Mouse (Mus musculus) retina, adult 2 months (tissue): ENCODE measurements around the gene Chmp6.

Experiments
- DNase-seq: peaks from one replicate; pipeline ENCODE4 v3.0.0-alpha.2; 2012; ENCODE audit warnings: low read depth, low spot score

The Chmp6 gene

DNA sequence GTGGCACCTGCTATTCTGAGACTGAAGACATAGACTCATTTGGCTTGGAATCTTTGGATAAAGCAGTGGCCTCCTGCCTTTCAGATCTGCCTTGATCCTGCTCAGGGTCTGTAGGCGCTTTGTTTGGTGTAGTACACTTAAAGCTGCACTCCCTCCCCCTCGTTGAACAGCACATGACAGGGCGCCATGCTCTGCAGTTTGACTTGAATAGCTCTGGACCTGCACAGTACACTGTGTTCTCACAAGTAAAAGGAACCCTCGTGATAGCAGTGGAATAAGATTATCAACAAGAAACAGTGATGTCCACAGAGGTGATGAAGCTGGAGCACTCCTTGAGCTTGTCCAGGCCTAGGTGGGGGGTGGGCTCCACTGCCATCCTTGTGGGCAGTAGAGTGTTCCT lies 46.5 kb downstream of the Chmp6 start:
- no peak for DNase-seq

DNA sequence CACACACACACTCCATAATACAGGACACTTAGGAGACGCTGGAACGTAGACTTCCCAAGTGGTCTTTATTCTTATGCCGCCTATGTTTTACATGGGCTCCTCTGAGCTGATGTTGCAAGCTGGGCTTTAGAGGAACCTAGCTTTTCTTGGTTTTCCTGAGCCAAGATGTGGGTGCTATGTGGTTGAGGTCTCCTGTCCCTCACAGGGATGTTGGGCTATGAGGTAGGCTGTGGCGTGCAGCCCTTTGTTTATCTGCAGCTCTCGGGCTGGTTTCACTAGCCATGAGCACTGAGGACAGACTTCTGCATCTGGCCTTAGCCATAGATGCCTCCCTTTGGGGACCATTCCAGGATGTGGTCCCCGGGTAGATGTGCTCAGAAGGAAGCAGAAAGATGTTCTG lies 47.4 kb downstream of the Chmp6 start:
- DNase-seq = no peak

DNA sequence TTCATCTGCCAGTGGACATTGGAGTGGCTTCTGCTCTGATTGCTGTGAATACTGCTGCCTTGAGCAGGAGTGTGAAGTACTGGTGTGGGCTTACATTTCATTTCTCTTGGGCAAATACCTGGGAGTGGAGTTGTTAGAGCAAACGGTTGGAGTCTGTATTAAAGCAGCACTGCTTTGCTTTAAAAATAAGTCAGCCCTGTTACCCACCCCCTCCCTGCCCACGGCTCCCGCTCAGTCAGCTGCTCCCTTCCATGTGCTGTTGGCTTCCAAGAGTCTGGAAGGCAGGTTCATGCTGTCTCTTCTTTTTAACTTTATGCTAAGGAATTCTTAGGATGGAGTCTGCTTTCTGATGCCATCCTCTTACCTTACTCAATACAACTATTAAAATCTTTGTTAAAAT lies 48.3 kb downstream of the Chmp6 start:
- no peak for DNase-seq

DNA sequence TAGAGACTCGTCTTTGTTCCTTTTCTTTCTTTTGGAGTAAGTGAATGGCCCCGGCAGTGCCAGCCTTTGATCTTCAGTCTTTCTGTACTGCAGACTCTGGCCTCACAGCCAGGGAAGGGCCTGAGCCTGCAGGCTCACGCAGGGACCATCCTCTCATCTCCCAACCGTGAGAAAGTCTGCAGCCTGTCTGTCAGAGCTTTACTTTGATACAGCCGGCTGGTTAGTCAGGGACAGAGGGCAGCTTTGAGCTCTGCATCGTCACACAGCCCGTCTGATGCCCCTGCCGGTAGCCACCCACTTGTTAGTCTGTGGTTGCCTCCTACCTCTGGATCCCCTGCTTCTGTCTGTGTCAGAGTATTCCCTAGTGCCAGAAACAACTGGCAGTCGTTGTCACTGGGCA lies 51.8 kb downstream of the Chmp6 start:
- no peak for DNase-seq

DNA sequence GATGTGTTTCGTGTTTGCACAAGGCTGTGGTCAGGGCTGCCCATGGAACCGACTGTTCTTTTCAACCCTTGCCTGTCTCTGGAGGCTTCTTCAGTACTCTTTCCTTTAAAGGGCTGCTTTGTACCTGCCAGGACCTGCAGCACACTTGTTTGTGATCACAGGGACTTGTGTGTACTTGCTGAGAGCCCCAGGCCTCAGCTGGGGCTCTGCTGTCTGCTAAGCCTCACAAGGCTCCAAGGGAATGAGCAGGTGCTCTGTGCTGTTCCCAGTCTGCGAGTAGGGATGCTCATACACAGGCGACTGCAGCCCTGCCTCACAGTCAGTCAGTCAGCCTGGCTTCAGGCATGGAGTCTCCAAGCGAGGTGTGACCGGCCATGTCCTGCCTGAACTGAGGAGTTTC lies 53.1 kb downstream of the Chmp6 start:
- DNase-seq = no peak

DNA sequence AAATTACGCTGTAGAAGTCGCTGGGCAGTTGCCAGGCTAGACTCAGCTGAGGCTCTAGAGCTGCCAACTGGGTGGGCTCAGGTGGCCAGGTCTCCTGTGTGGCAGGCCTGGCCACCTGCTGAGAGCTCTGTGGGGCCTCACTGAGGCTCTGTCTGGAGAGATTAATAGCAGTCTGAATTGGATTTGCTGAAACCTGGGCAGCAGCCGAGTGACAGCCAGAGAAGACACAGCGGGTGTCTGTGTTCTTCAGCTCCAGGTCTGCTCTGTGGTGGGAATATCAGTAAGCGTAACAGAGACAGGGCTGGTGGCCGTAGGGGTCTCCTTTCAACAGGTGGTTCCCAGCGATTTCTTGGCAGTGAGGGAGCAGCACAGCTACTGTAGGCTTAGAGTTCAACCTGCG lies 54.2 kb downstream of the Chmp6 start:
- no peak for DNase-seq

DNA sequence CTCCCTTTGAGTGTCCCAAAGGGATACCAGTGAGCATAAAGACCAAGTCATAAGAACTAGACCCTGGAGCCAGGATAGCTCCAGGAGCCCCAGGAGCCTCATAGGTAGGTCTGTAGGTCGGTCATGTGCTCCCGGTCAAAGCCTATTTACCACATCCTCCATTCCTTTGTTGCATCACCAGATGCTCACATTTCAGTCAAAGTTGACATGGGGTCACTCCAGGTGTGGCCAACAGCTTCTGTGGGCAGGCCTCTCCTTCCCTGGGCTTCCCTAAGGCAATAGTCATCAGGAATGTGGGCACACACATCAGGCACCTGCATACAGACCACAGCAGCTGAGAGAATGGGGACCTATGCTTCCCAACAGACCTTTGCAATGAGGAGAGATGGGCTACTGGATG lies 54.7 kb downstream of the Chmp6 start:
- DNase-seq = no peak
